Mouse (Mus musculus): Measurements from ENCODE around the gene Gm49396.

- TF ChIP-seq CTCF (IDR thresholded peaks at IDR 0.05; ENCODE audit: low read depth), result no peak
- TF ChIP-seq EP300 (IDR thresholded peaks at IDR 0.05; ENCODE audit: low read depth), result no peak
Observed at GRCm38 (mm10) chr7:30515003-30515760, 48.0 kb upstream of the Gm49396 start.
